ENCODE assay signal across 9 mouse cellular contexts in the genomic region with DNA sequence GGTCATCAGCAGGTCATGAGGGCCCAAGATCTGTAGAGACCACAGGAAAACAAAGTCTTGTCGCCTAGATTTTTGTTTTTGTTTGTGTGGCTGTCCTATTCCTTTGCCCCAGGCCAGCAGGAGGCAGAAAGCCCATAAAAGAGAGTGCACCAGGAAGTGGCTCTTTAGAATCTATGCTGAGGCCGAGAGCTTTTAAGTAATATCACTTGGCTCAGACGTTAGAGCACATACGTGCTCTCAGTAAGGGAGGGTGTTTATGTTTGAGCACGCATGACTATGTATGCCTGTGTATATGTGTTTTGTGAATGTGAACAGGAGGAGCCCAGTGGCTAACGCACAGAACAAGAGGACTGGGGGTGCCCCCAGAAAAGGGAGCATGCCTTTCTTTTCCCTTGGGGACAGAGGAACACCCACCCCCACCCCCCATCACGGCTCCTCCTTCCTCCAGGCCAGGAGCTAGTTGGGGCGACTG. TPM values are rescaled to one million over a fixed set of nuclear protein-coding genes. Genes with fewer than 3 reads are reported as not detected.
DNase-seq lines count a peak whose midpoint lies in the region; ATAC-seq and TF ChIP-seq lines count a peak whose summit lies in the region.
"Had no signal": no experiment of that assay in that cellular context is flagged by ENCODE, and none has a peak within 500 bp of the region (broad histone marks: within the 10 kb centered on the region; RNA-seq: fewer than 3 reads in every experiment).

No protein-coding gene starts in this region.

- WGBS in heart, embryonic 11.5 days (ENCODE audit: insufficient replicate concordance), result 9% methylated on average over 8 of the region's 8 CpGs
- WGBS in bone marrow, adult 2 months, result 4% methylated on average over 8 of the region's 8 CpGs
- WGBS in midbrain, embryonic 16.5 days, result 7% methylated on average over 8 of the region's 8 CpGs

- peak overlapping the region; percentile 52 for H3K4me3 ChIP-seq in heart, embryonic 11.5 days (ENCODE audit: low read depth, low read length)
- no peak overlapping the region for H3K4me3 ChIP-seq in bone marrow, adult 2 months (replicated peaks; ENCODE audit: control insufficient read depth, low read depth, low read length)
- peak overlapping the region; percentile 37; the same call in 1 of the 2 replicates for H3K4me3 ChIP-seq in midbrain, embryonic 16.5 days (ENCODE audit: low read depth, low read length)

- H3K27me3 ChIP-seq in heart, embryonic 11.5 days (ENCODE audit: control insufficient read depth, insufficient read depth, low read length), result peaks cover 7% of the 10 kb centered on the region
- peaks cover 21% of the 10 kb centered on the region for H3K27me3 ChIP-seq in midbrain, embryonic 16.5 days (ENCODE audit: control insufficient read depth, insufficient read depth, low read depth, low read length)

- no peaks in the 10 kb centered on the region for H3K36me3 ChIP-seq in heart, embryonic 11.5 days (ENCODE audit: control insufficient read depth, insufficient read depth, low read length)
- no peaks in the 10 kb centered on the region for H3K36me3 ChIP-seq in midbrain, embryonic 16.5 days (ENCODE audit: control insufficient read depth, insufficient read depth, low read length)

- DNase-seq in heart, postnatal 14 days, result no peak
- DNase-seq in left cerebral cortex, adult 8-10 months (ENCODE audit: low spot score in 2 of 2), result no peak
- DNase-seq in cerebellum, adult 9-11 months, result no peak
- DNase-seq in spleen, adult 18-20 months, result no peak

- peak overlapping the region; percentile 92 for H3K4me2 ChIP-seq in heart, embryonic 11.5 days
- H3K4me2 ChIP-seq in midbrain, embryonic 16.5 days (ENCODE audit: low read length), result peak overlapping the region; percentile 67

- H3K9me3 ChIP-seq in heart, embryonic 11.5 days (replicated peaks; ENCODE audit: control insufficient read depth, low read length), result no peaks in the 10 kb centered on the region
- H3K9me3 ChIP-seq in midbrain, embryonic 16.5 days (replicated peaks; ENCODE audit: control insufficient read depth, low read length, poor library complexity, severe bottlenecking), result no peaks in the 10 kb centered on the region

- no peak for TF ChIP-seq POLR2A in bone marrow, adult 2 months (IDR thresholded peaks at IDR 0.05; ENCODE audit: borderline replicate concordance, control insufficient read depth, low read depth, low read length)

- H3K9ac ChIP-seq in heart, embryonic 11.5 days (ENCODE audit: low read depth, low read length), result peak overlapping the region; percentile 67; the same call in 1 of the 2 replicates
- no peak overlapping the region for H3K9ac ChIP-seq in midbrain, embryonic 16.5 days (ENCODE audit: low read depth, low read length)

- no peak for TF ChIP-seq CTCF in bone marrow, adult 2 months (IDR thresholded peaks at IDR 0.05; ENCODE audit: control insufficient read depth, insufficient read depth, low read length)

- intact Hi-C loops in heart, postnatal 14 days (cut with DNase I), result no loop called here

- peaks cover 17% of the 10 kb centered on the region for H3K4me1 ChIP-seq in heart, embryonic 11.5 days (ENCODE audit: control insufficient read depth, insufficient read depth, low read length)
- no peaks in the 10 kb centered on the region; the same call in 1 of the 2 replicates for H3K4me1 ChIP-seq in bone marrow, adult 2 months (ENCODE audit: control insufficient read depth, insufficient read depth, low read length)
- peaks cover 6% of the 10 kb centered on the region; the same call in 1 of the 2 replicates for H3K4me1 ChIP-seq in midbrain, embryonic 16.5 days (ENCODE audit: control insufficient read depth, insufficient read depth, low read length)

- H3K27ac ChIP-seq in heart, embryonic 11.5 days (ENCODE audit: low read depth, low read length), result peak overlapping the region; percentile 32; the same call in 1 of the 2 replicates
- H3K27ac ChIP-seq in bone marrow, adult 2 months (ENCODE audit: control insufficient read depth, insufficient read depth, low read depth, low read length, poor library complexity), result peak overlapping the region; percentile 84
- H3K27ac ChIP-seq in midbrain, embryonic 16.5 days (ENCODE audit: low read length), result no peak overlapping the region

- ATAC-seq in heart, embryonic 11.5 days (replicated peaks; ENCODE audit: insufficient number of reproducible peaks, low FRiP score, low TSS enrichment), result peak; percentile 19; the same call in 1 of the 2 replicates
- peak; percentile 72 for ATAC-seq in inflammation-experienced regulatory T-cells, adult 6 months
- no peak for ATAC-seq in midbrain, embryonic 16.5 days

RNA-seq across cellular contexts. Expression of gene Ttll10, which starts 17.7 kb away (rescaled TPM):
- polyA plus RNA-seq in heart, embryonic 11.5 days (2014; fragmentation: Nextera tagmentation; extraction: Ambion mirVana), result 0.36 TPM in 1 of 2 replicates, not detected in the other
- total RNA-seq in heart, postnatal 14 days (2021), result not detected
- polyA plus RNA-seq in bone marrow, adult 2 months (2011; ENCODE audit: insufficient read depth, insufficient read length, low replicate concordance, missing spikeins), result not detected in 2 replicates
- 1 to 10 TPM in 1 of 3 experiments, under 1 TPM in 2; 0.26 to 1.1 (median 0.55) TPM for polyA plus RNA-seq in inflammation-experienced regulatory T-cells, adult 6 months (2017; shearing (Covaris generic))
- not detected in 2 replicates for polyA plus RNA-seq in midbrain, embryonic 16.5 days (2015; fragmentation: Nextera tagmentation; extraction: Ambion mirVana)
- under 1 TPM; 0.30 to 0.64 (median 0.44) TPM for total RNA-seq in left cerebral cortex, adult 8-10 months (2022)
- polyA plus RNA-seq: C2C12 had no signal

RNA-seq across cellular contexts. Expression of gene 9430015G10Rik, which starts 32.8 kb away (rescaled TPM):
- 23.6 and 26.5 TPM in 2 replicates for polyA plus RNA-seq in heart, embryonic 11.5 days (2014; fragmentation: Nextera tagmentation; extraction: Ambion mirVana)
- total RNA-seq in heart, postnatal 14 days (2021), result 1 to 10 TPM; 4.6 to 4.8 TPM
- polyA plus RNA-seq in bone marrow, adult 2 months (2011; ENCODE audit: insufficient read depth, insufficient read length, low replicate concordance, missing spikeins), result 18.8 and 30.8 TPM in 2 replicates
- 10 to 100 TPM in 2 of 3 experiments, 1 to 10 TPM in 1; 8.6 to 32.7 (median 20.0) TPM for polyA plus RNA-seq in inflammation-experienced regulatory T-cells, adult 6 months (2017; shearing (Covaris generic))
- 34.3 and 38.6 TPM in 2 replicates for polyA plus RNA-seq in midbrain, embryonic 16.5 days (2015; fragmentation: Nextera tagmentation; extraction: Ambion mirVana)
- total RNA-seq in left cerebral cortex, adult 8-10 months (2022), result 10 to 100 TPM; 28.4 to 30.7 (median 29.0) TPM

RNA-seq across cellular contexts. Expression of gene Tnfrsf18, which starts 51.0 kb away (rescaled TPM):
- polyA plus RNA-seq in heart, embryonic 11.5 days (2014; fragmentation: Nextera tagmentation; extraction: Ambion mirVana), result 1.3 and 1.7 TPM in 2 replicates
- under 1 TPM in 1 of 2 experiments, not detected in 1; 0.56 TPM for total RNA-seq in heart, postnatal 14 days (2021)
- 7.9 and 8.0 TPM in 2 replicates for polyA plus RNA-seq in bone marrow, adult 2 months (2011; ENCODE audit: insufficient read depth, insufficient read length, low replicate concordance, missing spikeins)
- polyA plus RNA-seq in inflammation-experienced regulatory T-cells, adult 6 months (2017; shearing (Covaris generic)), result 100 to 1,000 TPM; 603 to 779 (median 637) TPM
- polyA plus RNA-seq in midbrain, embryonic 16.5 days (2015; fragmentation: Nextera tagmentation; extraction: Ambion mirVana), result 2.0 and 2.4 TPM in 2 replicates
- not detected for total RNA-seq in left cerebral cortex, adult 8-10 months (2022)

RNA-seq across cellular contexts. Expression of gene Rnf223, which starts 53.4 kb away (rescaled TPM):
- 0.10 TPM in 1 of 2 replicates, not detected in the other for polyA plus RNA-seq in heart, embryonic 11.5 days (2014; fragmentation: Nextera tagmentation; extraction: Ambion mirVana)
- under 1 TPM; 0.07 to 0.22 TPM for total RNA-seq in heart, postnatal 14 days (2021)
- polyA plus RNA-seq in bone marrow, adult 2 months (2011; ENCODE audit: insufficient read depth, insufficient read length, low replicate concordance, missing spikeins), result 0.85 TPM in 1 of 2 replicates, not detected in the other
- not detected for polyA plus RNA-seq in inflammation-experienced regulatory T-cells, adult 6 months (2017; shearing (Covaris generic))
- 0.54 and 0.75 TPM in 2 replicates for polyA plus RNA-seq in midbrain, embryonic 16.5 days (2015; fragmentation: Nextera tagmentation; extraction: Ambion mirVana)
- total RNA-seq in left cerebral cortex, adult 8-10 months (2022), result under 1 TPM; 0.49 to 0.72 (median 0.60) TPM

Comparison
In these comparisons a context has a peak if more than half of its experiments do, and no peak if none do; other contexts are left out.
1. RNA of gene Tnfrsf18, which starts 51.0 kb away (polyA plus RNA-seq): 603 to 779 TPM in inflammation-experienced regulatory T-cells, adult 6 months; 7.9 to 8.0 TPM in bone marrow, adult 2 months, 2.0 to 2.4 TPM in midbrain, embryonic 16.5 days and 1.3 to 1.7 TPM in heart, embryonic 11.5 days; every median in the first group is over 10 times any median in the second.